Mouse (Mus musculus) myocyte (in vitro differentiated cells): Measurements from ENCODE around the gene Rab20.

ENCODE experiments used
- CEBPB ChIP-seq: IDR thresholded peaks from 2 replicates; pipeline ENCODE4 v1.6.1; 2011; ENCODE audit warnings: mild to moderate bottlenecking, moderate library complexity; ENCODE audit not compliant: poor library complexity, insufficient read depth, severe bottlenecking
- E2F4 ChIP-seq: IDR thresholded peaks from one replicate; pipeline ENCODE4 v1.6.1; 2011; ENCODE audit warnings: mild to moderate bottlenecking, control low read depth, moderate library complexity; ENCODE audit not compliant: insufficient read depth
- MAX ChIP-seq: IDR thresholded peaks from one replicate; pipeline ENCODE4 v1.6.1; 2011; ENCODE audit warnings: low read depth, mild to moderate bottlenecking, control low read depth
- MYOD1 ChIP-seq, 3 experiments: IDR thresholded peaks; one replicate each; pipeline ENCODE4 v1.6.1; 2011; ENCODE audit warnings: control low read depth in 2 of 3, low read depth in 2 of 3, mild to moderate bottlenecking in 2 of 3, moderate library complexity in 1 of 3; ENCODE audit not compliant: insufficient read length in 2 of 3, control insufficient read depth in 1 of 3
- MYOG ChIP-seq, 3 experiments: IDR thresholded peaks; one replicate each; pipeline ENCODE4 v1.6.1; 2011; ENCODE audit warnings: control low read depth in 2 of 3, low read depth in 2 of 3, mild to moderate bottlenecking in 2 of 3; ENCODE audit not compliant: insufficient read length in 2 of 3, control insufficient read depth in 1 of 3, insufficient read depth in 1 of 3
- POLR2A ChIP-seq: IDR thresholded peaks from one replicate; pipeline ENCODE4 v1.6.1; 2011; ENCODE audit warnings: low read depth, mild to moderate bottlenecking, control low read depth, moderate library complexity; ENCODE audit not compliant: insufficient read length
- POLR2AphosphoS2 ChIP-seq: IDR thresholded peaks from one replicate; pipeline ENCODE4 v1.6.1; 2011; ENCODE audit warnings: low read depth, control low read depth; ENCODE audit not compliant: insufficient read length
- REST ChIP-seq: IDR thresholded peaks from one replicate; pipeline ENCODE4 v1.6.1; 2011; ENCODE audit warnings: mild to moderate bottlenecking, control low read depth, moderate library complexity; ENCODE audit not compliant: insufficient read depth, insufficient read length
- SRF ChIP-seq: IDR thresholded peaks from one replicate; pipeline ENCODE4 v1.6.1; 2011; ENCODE audit warnings: low read depth; ENCODE audit not compliant: control insufficient read depth, insufficient read length
- TCF12 ChIP-seq: IDR thresholded peaks from one replicate; pipeline ENCODE4 v1.6.1; 2011; ENCODE audit warnings: mild to moderate bottlenecking, control low read depth; ENCODE audit not compliant: poor library complexity, insufficient read depth, severe bottlenecking
- TCF3 ChIP-seq: IDR thresholded peaks from one replicate; pipeline ENCODE4 v1.6.1; 2011; ENCODE audit warnings: low read depth, control low read depth; ENCODE audit not compliant: insufficient read length
- USF1 ChIP-seq: IDR thresholded peaks from one replicate; pipeline ENCODE4 v1.6.1; 2011; ENCODE audit warnings: low read depth, mild to moderate bottlenecking, control low read depth, moderate library complexity

- TF ChIP-seq SRF: no peak
- no peak for TF ChIP-seq POLR2AphosphoS2
- TF ChIP-seq TCF3: no peak
- TF ChIP-seq POLR2A: no peak
- no peak for TF ChIP-seq TCF12
- no peak for TF ChIP-seq USF1
- no peak for TF ChIP-seq CEBPB
- no peak for TF ChIP-seq MYOD1 (IDR thresholded peaks at IDR 0.05; ENCODE audit: control insufficient read depth in 1 of 3, insufficient read length in 2 of 3, low read depth in 2 of 3)
- no peak for TF ChIP-seq E2F4
- no peak for TF ChIP-seq MYOG (IDR thresholded peaks at IDR 0.05; ENCODE audit: control insufficient read depth in 1 of 3, insufficient read depth in 1 of 3, insufficient read length in 2 of 3, low read depth in 2 of 3)
- no peak for TF ChIP-seq REST
- no peak for TF ChIP-seq MAX
Observed at GRCm38 (mm10) chr8:11464707-11464964, 13.9 kb downstream of the Rab20 start.
